Mouse (Mus musculus): Measurements from ENCODE around the gene Ccdc121.

GRCm38 (mm10) chr1:181462906-181463179, 48.4 kb downstream of the Ccdc121 start:
- TF ChIP-seq CHD2 (IDR thresholded peaks at IDR 0.05; ENCODE audit: low read depth, low read length) (no peak), MAFK (IDR thresholded peaks at IDR 0.05; ENCODE audit: insufficient read depth, low read depth, low read length) (no peak), ZNF384 (IDR thresholded peaks at IDR 0.05; ENCODE audit: low read depth, low read length) (no peak), HCFC1 (IDR thresholded peaks at IDR 0.05; ENCODE audit: borderline replicate concordance, insufficient read depth, low read length) (no peak), ZC3H11A (IDR thresholded peaks at IDR 0.05; ENCODE audit: borderline replicate concordance, low read depth, low read length) (no peak)
